Mouse (Mus musculus): ENCODE results near the gene Cnpy3. TPM values are rescaled to one million over a fixed set of nuclear protein-coding genes. Genes with fewer than 3 reads are reported as not detected.
"Not testable (repeated sequence)": the region's sequence is repeated elsewhere in the genome, so short reads cannot be mapped to it uniquely, and the experiment has no call there.

Gene Cnpy3
- 1 to 10 TPM; 8.3 to 9.3 TPM for total RNA-seq (2021)
- long read RNA-seq, experiment 1, transcript Cnpy3-201 (6 exons, 1,908 nt) = major isoform, 15 of 18 reads
- long read RNA-seq, experiment 1, partial matches to known transcripts = 2 of 18 reads
- long read RNA-seq, experiment 1, other reads (novel, unspliced or antisense) = 1 of 18 reads
- long read RNA-seq, experiment 2, transcript Cnpy3-201 (6 exons, 1,908 nt) = major isoform, 7 of 7 reads
- long read RNA-seq, experiment 2, partial matches to known transcripts = 0 of 7 reads
- long read RNA-seq, experiment 2, other reads (novel, unspliced or antisense) = 0 of 7 reads

GRCm38 (mm10) chr17:46751794-46752556 is at the start of gene Cnpy3:
Gene Cnpy3 (minus strand): TSS chr17:46752214.
- intact Hi-C loops (cut with DNase I) = loop anchor here (5.0 kb wide), 1 partner anchor 70 kb away; the partner anchor contains the start of gene Klhdc3

GRCm38 (mm10) chr17:46801761-46802160 is 49.7 kb upstream of the Cnpy3 start:
- intact Hi-C loops (cut with DNase I) = no loop called here
- DNase-seq = no peak
- H3K4me3 ChIP-seq = no peak overlapping the region
- no peak overlapping the region for H3K27ac ChIP-seq
- TF ChIP-seq CTCF (IDR thresholded peaks at IDR 0.05) = no peak

More at GRCm38 (mm10) chr17:46751794-46752556, at the start of gene Cnpy3:
- TF ChIP-seq CTCF (IDR thresholded peaks at IDR 0.05) = no peak
- H3K27ac ChIP-seq = peak within 1 kb of the TSS; percentile 91
- H3K4me3 ChIP-seq = peak within 1 kb of the TSS; percentile 87
- DNase-seq = peak; percentile 99

GRCm38 (mm10) chr17:46799680-46800079 is 47.7 kb upstream of the Cnpy3 start:
- H3K4me3 ChIP-seq = no peak overlapping the region
- TF ChIP-seq CTCF (IDR thresholded peaks at IDR 0.05) = no peak
- intact Hi-C loops (cut with DNase I) = no loop called here
- no peak overlapping the region for H3K27ac ChIP-seq
- DNase-seq = no peak

GRCm38 (mm10) chr17:46797386-46797785 is 45.4 kb upstream of the Cnpy3 start:
- intact Hi-C loops (cut with DNase I) = no loop called here
- Histone ChIP-seq H3K27ac (no peak overlapping the region), H3K4me3 (no peak overlapping the region)
- no peak for TF ChIP-seq CTCF (IDR thresholded peaks at IDR 0.05)
- DNase-seq = no peak

DNA sequence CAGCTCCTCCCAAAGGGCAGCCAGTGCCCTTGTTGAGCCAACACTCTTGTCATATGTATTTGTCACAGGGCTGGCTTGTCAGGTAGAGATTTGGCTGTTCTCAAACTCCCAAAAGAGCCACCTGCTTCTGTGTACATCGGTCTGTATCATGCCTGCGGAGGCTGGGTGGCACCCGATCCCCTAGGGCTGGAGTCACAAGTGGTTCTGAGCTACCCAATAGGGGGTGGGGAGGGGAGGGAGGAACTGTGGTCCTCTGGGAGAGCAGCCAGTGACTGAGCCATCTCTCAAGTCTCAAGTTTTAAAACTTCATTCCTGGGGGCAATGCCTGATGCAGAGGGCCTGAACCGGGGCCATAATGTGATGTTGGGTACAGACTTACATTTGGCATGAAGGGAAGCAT is 44.7 kb upstream of the Cnpy3 start:
- intact Hi-C loops (cut with DNase I) = no loop called here
- H3K4me3 ChIP-seq = no peak overlapping the region
- no peak for DNase-seq
- H3K27ac ChIP-seq = no peak overlapping the region
- no peak for TF ChIP-seq CTCF (IDR thresholded peaks at IDR 0.05)

- intact Hi-C loops (cut with DNase I) = no loop called here
- no peak for DNase-seq
- Histone ChIP-seq H3K27ac (no peak overlapping the region), H3K4me3 (no peak overlapping the region)
- TF ChIP-seq CTCF (IDR thresholded peaks at IDR 0.05) = no peak
These were observed 40.9 kb upstream of the Cnpy3 start for GRCm38 (mm10) chr17:46792963-46793362.

DNA sequence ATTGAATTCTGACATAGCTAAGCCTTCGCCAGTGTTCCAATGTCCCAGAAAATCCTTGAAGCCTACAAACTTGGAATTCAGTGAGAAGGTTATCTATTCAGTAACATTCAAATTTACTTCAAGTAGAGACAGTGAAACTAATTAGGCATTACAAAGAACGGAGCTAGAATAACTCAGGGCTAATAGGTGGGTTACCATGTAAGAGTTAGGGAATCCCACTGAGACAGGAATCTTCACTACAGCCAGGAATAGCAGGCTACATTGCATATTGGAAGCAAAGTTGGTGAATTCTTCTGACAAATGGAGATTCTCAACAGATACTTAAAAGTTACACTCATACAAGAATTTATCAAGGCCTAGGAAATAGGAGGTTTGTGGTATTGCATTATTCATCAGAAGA is 36.0 kb upstream of the Cnpy3 start:
- H3K27ac ChIP-seq; H3K4me3 ChIP-seq; DNase-seq; intact Hi-C loops (cut with DNase I): not testable (repeated sequence)

GRCm38 (mm10) chr17:46786952-46787351 is 34.9 kb upstream of the Cnpy3 start:
- Histone ChIP-seq H3K27ac (no peak overlapping the region), H3K4me3 (no peak overlapping the region)
- intact Hi-C loops (cut with DNase I) = no loop called here
- TF ChIP-seq CTCF (IDR thresholded peaks at IDR 0.05) = no peak
- DNase-seq = no peak

GRCm38 (mm10) chr17:46783222-46783565 is 31.2 kb upstream of the Cnpy3 start:
- no peak for DNase-seq
- intact Hi-C loops (cut with DNase I) = loop anchor here (2.0 to 5.0 kb wide), 2 partner anchors 74 to 106 kb away; partner anchors contain the start of gene Bicral

GRCm38 (mm10) chr17:46782341-46783221 is 30.6 kb upstream of the Cnpy3 start, which contains the start of gene Rpl7l1:
Gene Rpl7l1 (minus strand): TSS chr17:46782672.
- Histone ChIP-seq H3K27ac (peak within 1 kb of the TSS; percentile 84), H3K4me3 (peak within 1 kb of the TSS; percentile 96)
- peak; percentile 78 for TF ChIP-seq CTCF (IDR thresholded peaks at IDR 0.05)
- intact Hi-C loops (cut with DNase I) = loop anchor here (2.0 to 5.0 kb wide), 2 partner anchors 75 to 106 kb away; partner anchors contain the start of gene Bicral
- DNase-seq = peak; percentile 95

More at GRCm38 (mm10) chr17:46783222-46783565, 31.2 kb upstream of the Cnpy3 start:
- peak overlapping the region; percentile 96 for H3K4me3 ChIP-seq
- H3K27ac ChIP-seq = peak overlapping the region; percentile 84
- TF ChIP-seq CTCF (IDR thresholded peaks at IDR 0.05) = no peak

- no peak for TF ChIP-seq CTCF (IDR thresholded peaks at IDR 0.05)
- Histone ChIP-seq H3K27ac (peak overlapping the region; percentile 84), H3K4me3 (peak overlapping the region; percentile 96)
- intact Hi-C loops (cut with DNase I) = loop anchor here (2.0 to 5.0 kb wide), 2 partner anchors 75 to 107 kb away; partner anchors contain the start of gene Bicral
- no peak for DNase-seq
These were observed 29.9 kb upstream of the Cnpy3 start for GRCm38 (mm10) chr17:46781876-46782275.

- no peak for DNase-seq
- Histone ChIP-seq H3K27ac (no peak overlapping the region), H3K4me3 (no peak overlapping the region)
- intact Hi-C loops (cut with DNase I) = no loop called here
- no peak for TF ChIP-seq CTCF (IDR thresholded peaks at IDR 0.05)
These were observed 24.1 kb upstream of the Cnpy3 start for GRCm38 (mm10) chr17:46776087-46776486.
